Mouse (Mus musculus) ES-Bruce4 (cell line): ENCODE data around the gene Snd1.

ENCODE experiments used
- CTCF ChIP-seq: IDR thresholded peaks from one replicate; pipeline ENCODE4 v1.8.1; 2011; ENCODE audit warnings: low read depth, low read length
- EP300 ChIP-seq: IDR thresholded peaks from 2 replicates; pipeline ENCODE4 v1.6.1; 2011; ENCODE audit warnings: low read depth, low read length; ENCODE audit not compliant: insufficient read depth

DNA sequence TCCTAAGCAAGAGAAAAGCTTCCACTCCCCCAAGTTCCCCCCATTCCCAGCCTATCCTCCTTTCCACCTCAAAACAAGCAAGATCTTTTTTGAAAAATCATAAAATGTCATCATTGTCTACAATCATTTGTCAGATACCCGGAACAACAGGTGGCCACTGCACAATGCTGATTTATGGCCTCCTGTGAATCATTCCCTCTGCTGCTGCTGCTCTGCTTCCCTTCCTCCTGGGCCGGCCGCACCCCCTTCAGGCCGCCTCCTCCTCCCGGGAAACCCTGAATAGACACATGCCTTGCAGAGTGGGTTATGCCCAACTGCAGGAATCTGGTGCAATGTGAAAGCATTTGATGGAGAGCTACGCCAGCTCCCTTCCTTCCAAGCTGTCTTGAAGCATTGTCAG is 353.7 kb downstream of the Snd1 start:
- TF ChIP-seq CTCF, result no peak
- TF ChIP-seq EP300, result no peak
